Mouse (Mus musculus): ENCODE data around the gene Mrpl20. TPM values are rescaled to one million over a fixed set of nuclear protein-coding genes. Genes with fewer than 3 reads are reported as not detected.
"Not testable (repeated sequence)": the region's sequence is repeated elsewhere in the genome, so short reads cannot be mapped to it uniquely, and the experiment has no call there.

Gene Mrpl20
- polyA plus RNA-seq, 1 experiment from 2014 or later, result 207 TPM

DNA sequence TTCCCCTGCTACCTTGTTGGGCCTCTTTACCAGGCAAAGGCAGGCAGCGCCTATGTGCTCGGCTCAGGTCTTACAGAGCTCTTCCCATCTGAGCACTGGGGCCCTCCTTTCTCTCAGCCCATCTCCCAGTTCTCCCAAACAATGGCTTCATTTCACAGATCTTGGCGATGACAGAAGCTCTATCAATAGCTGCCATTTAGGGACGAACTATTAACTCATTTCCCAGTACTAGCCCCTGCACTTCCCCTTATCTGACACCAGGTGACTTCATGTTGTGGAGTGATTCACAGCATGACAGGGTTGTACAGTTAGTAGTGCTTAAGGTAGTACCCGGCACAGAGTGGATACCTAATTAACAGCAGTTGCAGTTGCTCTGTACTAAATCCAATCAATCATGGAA, 16.9 kb upstream of the Mrpl20 start, which contains the start of gene Tmem88b:
Gene Tmem88b, minus strand, starts transcription at position 56 of the 400 bp plus-strand sequence.
- peak within 1 kb of the TSS; percentile 61 for H3K4me3 ChIP-seq
- ATAC-seq (ENCODE audit: low FRiP score, low read depth), result no peak
- no peak within 1 kb of the TSS for H3K27ac ChIP-seq (replicated peaks)
- H3K9ac ChIP-seq (replicated peaks), result no peak within 1 kb of the TSS
- no peaks in the 10 kb centered on the region for H3K36me3 ChIP-seq
- WGBS, result 74% methylated on average over 5 of the region's 5 CpGs
- peaks cover 8% of the 10 kb centered on the region; the same call in 1 of the 2 replicates for H3K27me3 ChIP-seq
- no peaks in the 10 kb centered on the region for H3K9me3 ChIP-seq
- H3K4me2 ChIP-seq (replicated peaks), result peak within 1 kb of the TSS; percentile 72
- H3K4me1 ChIP-seq, result peaks cover 13% of the 10 kb centered on the region

DNA sequence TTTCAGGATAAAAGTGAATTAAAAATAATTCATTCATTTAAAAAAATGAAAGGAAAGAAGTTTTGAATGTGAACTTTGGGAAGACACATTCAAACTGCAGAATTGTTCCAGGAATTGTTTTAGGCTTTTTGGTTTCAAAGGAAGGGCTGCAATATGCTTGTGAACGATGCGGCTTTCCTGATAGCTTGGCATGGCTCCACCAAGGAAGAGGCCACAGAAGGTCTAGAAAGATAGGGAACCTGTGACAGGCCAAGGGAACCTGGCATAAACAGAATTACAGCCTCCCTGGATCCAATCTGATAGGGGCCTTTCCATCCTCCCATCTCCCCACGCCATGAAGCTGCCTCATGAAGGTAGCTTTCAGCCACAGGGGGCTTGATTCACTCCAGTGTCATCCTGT, 14.4 kb upstream of the Mrpl20 start:
- Histone ChIP-seq H3K36me3 (no peaks in the 10 kb centered on the region), H3K27me3 (peaks cover 27% of the 10 kb centered on the region), H3K9ac (replicated peaks) (no peak overlapping the region), H3K4me1 (peaks cover 13% of the 10 kb centered on the region), H3K9me3 (no peaks in the 10 kb centered on the region), H3K27ac (replicated peaks) (no peak overlapping the region), H3K4me2 (replicated peaks) (no peak overlapping the region), H3K4me3 (no peak overlapping the region)
- no peak for ATAC-seq (ENCODE audit: low FRiP score, low read depth)
- 70% methylated on average over 3 of the region's 3 CpGs for WGBS

DNA sequence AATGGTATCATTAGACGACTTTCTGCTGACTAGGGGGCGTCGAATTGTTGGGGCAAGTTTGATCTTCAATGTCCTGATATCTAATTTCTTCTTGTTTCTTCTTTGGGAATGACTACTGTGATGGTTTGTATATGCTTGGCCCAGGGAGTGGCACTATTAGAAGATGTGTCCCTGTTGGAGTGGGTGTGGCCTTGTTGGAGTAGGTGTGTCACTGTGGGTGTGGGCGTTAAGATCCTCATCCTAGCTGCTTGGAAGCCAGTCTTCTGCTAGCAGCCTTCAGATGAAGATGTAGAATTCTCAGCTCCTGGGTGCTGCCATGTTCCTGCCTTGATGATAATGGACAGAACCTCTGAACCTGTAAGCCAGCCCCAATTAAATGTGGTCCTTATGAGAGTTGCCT, 13.8 kb upstream of the Mrpl20 start:
- not testable (repeated sequence) for H3K9ac ChIP-seq (replicated peaks); H3K4me1 ChIP-seq
- WGBS, result 81% methylated on average over 4 of the region's 4 CpGs

DNA sequence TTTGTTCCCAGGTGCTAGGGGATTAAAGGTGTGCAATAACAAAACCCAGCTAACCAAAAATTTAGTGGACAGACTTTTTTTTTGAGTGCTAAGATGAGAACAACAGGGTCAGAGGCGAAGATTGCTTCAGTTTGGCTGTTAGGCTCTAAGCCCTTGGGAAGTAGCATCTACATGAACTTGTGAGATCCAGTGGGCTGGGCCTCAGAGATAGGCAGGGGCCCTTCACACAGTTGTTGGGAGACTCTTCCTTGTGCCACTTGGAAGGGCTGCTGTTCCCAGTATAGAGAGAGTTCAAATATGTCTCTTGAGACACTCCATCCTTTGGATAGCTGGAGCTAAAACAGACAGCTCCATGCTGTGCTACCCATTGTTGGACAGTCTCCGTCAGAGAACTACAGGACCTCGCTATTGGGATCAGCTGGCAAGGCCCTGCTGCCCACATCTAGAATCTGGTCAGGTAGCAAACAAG, 12.6 kb upstream of the Mrpl20 start, which contains the start of gene Ankrd65:
Gene Ankrd65, plus strand, starts transcription at position 419 of the 469 bp plus-strand sequence.
- ATAC-seq (ENCODE audit: low FRiP score, low read depth), result no peak
- no peaks in the 10 kb centered on the region for H3K36me3 ChIP-seq
- H3K4me3 ChIP-seq, result no peak within 1 kb of the TSS
- H3K27ac ChIP-seq (replicated peaks), result no peak within 1 kb of the TSS
- WGBS, result 75% methylated on average over 3 of the region's 3 CpGs
- no peak within 1 kb of the TSS for H3K4me2 ChIP-seq (replicated peaks)
- H3K27me3 ChIP-seq, result peaks cover 27% of the 10 kb centered on the region
- H3K9me3 ChIP-seq, result no peaks in the 10 kb centered on the region
- 0 out of 2 replicates have a peak, but pooled peaks cover under 1% of the 10 kb centered on the region for H3K4me1 ChIP-seq
- H3K9ac ChIP-seq (replicated peaks), result no peak within 1 kb of the TSS

More for the DNA sequence above, 13.8 kb upstream of the Mrpl20 start:
- not testable (repeated sequence) for H3K4me2 ChIP-seq (replicated peaks); H3K9me3 ChIP-seq; H3K27ac ChIP-seq (replicated peaks); ATAC-seq (ENCODE audit: low FRiP score, low read depth); H3K4me3 ChIP-seq; H3K36me3 ChIP-seq
- peaks cover 27% of the 10 kb centered on the region for H3K27me3 ChIP-seq

DNA sequence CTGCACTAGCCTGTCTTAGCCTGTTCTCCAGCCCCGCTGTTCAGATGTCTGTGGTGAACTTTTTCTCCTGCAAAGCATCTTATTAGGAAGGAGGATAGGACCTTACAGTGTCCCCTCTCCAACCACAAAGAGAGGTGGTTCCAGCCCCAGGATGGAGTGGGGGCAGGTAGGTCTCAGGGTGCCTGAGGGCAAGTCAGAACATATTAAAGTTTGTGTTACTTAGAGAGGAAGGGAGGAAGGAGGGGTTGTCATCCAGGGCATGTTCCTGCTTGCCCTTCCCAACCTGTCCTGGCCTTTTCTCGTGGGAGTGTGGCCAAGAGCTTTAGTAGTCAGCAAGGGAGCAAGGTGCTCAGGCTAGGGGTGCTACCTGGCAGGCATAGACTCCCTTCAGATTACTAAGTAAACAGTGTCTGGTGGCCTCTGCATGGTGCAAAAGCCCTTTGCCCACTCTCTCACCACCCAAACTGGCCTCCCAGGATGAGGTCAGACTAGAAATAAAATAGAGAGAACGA, 12.0 kb upstream of the Mrpl20 start:
- peaks cover 27% of the 10 kb centered on the region for H3K27me3 ChIP-seq
- H3K9ac ChIP-seq (replicated peaks), result no peak overlapping the region
- no peaks in the 10 kb centered on the region for H3K9me3 ChIP-seq
- H3K27ac ChIP-seq (replicated peaks), result no peak overlapping the region
- no peaks in the 10 kb centered on the region for H3K36me3 ChIP-seq
- no peak for ATAC-seq (ENCODE audit: low FRiP score, low read depth)
- 68% methylated on average over 3 of the region's 3 CpGs for whole genome bisulfite sequencing
- no peak overlapping the region for H3K4me3 ChIP-seq
- H3K4me2 ChIP-seq (replicated peaks), result no peak overlapping the region
- no peaks in the 10 kb centered on the region for H3K4me1 ChIP-seq

DNA sequence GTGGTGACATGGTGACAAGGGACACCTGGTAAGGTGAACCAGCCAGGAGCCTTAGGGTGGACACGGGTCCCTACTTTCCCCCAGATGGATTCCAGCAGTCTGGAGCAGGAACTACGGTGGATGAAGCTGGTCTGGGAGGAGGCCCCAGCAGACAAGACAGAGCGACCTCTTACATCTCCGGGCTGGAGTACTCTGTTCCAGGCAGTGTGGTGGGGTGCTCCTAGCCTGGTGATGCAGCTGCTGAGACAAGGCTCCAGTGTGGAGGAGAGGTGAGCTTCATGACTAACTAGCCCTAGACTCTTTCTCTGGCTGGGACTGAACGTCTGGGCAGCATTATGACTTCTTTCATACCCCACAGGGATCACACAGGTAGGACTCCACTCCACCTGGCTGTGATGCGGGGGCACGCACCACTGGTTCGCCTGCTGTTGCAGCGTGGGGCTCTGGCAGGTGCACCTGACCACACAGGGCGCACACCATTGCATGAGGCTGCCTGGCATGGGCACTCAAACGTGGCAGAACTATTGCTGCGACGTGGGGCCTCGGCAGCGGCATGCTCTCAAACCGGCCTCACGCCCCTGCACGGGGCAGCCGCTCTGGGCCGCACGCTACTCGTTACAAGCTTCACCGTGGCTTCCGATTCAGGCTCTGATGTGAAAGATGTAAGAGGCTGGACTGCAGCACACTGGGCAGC, 11.3 kb upstream of the Mrpl20 start:
- Histone ChIP-seq H3K4me3 (no peak overlapping the region), H3K27me3 (peaks cover 27% of the 10 kb centered on the region), H3K9ac (replicated peaks) (no peak overlapping the region), H3K9me3 (no peaks in the 10 kb centered on the region), H3K4me1 (no peaks in the 10 kb centered on the region), H3K36me3 (no peaks in the 10 kb centered on the region), H3K27ac (replicated peaks) (no peak overlapping the region), H3K4me2 (replicated peaks) (no peak overlapping the region)
- 77% methylated on average over 24 of the region's 24 CpGs for WGBS
- no peak for ATAC-seq (ENCODE audit: low FRiP score, low read depth)

DNA sequence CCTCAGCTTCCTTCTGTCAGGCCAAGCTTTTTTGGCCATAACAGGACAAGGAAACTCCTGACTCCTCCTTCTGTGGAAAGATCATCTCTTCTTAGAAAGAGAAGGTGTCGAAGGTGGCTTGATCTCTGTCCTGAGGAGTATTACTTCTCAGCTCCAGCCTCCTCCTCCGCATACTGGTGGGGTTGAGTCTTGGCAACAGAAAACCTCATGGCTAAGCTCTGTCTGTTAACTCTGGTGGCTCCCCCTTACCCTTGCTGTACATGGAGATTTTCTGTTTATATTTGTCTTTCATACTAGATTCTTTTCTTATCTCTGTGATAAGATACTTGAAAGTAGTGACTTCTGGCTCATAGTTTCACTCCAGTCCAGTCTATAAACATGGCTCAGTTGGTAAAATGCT, 8.9 kb upstream of the Mrpl20 start:
- no peak for ATAC-seq (ENCODE audit: low FRiP score, low read depth)
- Histone ChIP-seq H3K4me1 (no peaks in the 10 kb centered on the region), H3K9ac (replicated peaks) (no peak overlapping the region), H3K9me3 (no peaks in the 10 kb centered on the region), H3K4me3 (no peak overlapping the region), H3K4me2 (replicated peaks) (no peak overlapping the region), H3K27me3 (peaks cover 27% of the 10 kb centered on the region), H3K36me3 (no peaks in the 10 kb centered on the region), H3K27ac (replicated peaks) (no peak overlapping the region)
- 69% methylated on average over 2 of the region's 2 CpGs for WGBS

DNA sequence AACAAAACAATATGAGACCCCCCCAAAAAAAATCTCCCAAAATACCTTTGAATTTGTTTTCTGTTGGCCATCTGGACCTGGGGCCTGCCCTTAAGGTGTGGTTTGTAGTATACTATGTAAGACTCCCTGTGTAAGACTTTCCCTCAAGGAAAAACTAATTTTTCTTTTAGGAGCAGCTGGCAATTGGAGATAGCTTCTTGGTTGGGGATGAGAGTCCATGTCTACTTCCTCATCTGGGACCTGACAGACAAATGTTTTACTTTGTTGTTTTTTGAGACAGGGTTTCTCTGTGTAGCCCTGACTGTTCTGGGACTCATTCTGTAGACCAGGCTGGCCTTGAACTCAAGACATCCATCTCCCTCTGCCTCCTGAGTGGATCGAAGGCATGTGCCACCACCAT, 603 bp upstream of the Mrpl20 start:
- Histone ChIP-seq H3K9ac (replicated peaks) (no peak overlapping the region), H3K4me3 (no peak overlapping the region), H3K4me2 (replicated peaks) (no peak overlapping the region), H3K4me1 (peaks cover 17% of the 10 kb centered on the region), H3K9me3 (no peaks in the 10 kb centered on the region), H3K36me3 (peaks cover 10% of the 10 kb centered on the region; the same call in 1 of the 2 replicates), H3K27me3 (no peaks in the 10 kb centered on the region), H3K27ac (replicated peaks) (no peak overlapping the region)
- 100% methylated on average over 1 of the region's 1 CpGs for WGBS
- no peak for ATAC-seq (ENCODE audit: low FRiP score, low read depth)

DNA sequence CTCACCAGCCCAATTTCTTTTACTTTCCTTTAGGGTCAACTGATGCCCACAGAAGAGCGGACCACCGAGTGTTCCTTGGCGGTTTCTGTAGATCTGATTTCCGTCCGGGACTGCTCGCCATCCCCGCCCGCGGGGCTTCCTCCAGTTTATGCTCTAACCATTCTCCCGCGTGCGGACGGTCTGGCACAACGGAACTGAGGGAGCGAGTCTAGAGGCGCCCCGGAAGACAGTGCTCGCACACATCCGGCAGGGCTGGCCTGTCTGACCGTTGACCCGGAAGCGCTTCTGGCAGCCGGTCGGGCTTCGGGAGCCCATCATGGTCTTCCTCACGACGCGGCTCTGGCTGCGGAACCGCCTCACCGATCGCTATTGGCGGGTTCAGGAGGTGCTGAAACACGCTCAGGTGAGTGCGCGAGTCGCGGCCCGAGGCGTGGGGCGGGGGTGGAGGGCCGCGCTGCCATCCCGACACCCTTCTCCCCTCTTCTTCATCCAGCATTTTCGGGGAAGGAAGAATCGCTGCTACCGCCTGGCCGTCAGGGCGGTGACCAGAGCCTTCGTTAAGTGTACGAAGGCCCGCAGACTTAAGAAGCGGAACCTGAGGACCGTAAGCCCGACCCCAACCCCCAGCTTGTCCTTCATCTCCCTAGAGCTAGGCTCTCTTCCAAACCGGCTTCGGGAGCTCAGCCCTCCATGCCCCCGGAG, 813 bp downstream of the Mrpl20 start:
- H3K9me3 ChIP-seq, result no peaks in the 10 kb centered on the region
- H3K36me3 ChIP-seq, result peaks cover 24% of the 10 kb centered on the region
- H3K27me3 ChIP-seq, result no peaks in the 10 kb centered on the region
- under 1% methylated on average over 58 of the region's 58 CpGs for WGBS
- peak overlapping the region; percentile 52 for H3K27ac ChIP-seq (replicated peaks)
- peak; percentile 97 for ATAC-seq (ENCODE audit: low FRiP score, low read depth)
- H3K4me1 ChIP-seq, result peaks cover 17% of the 10 kb centered on the region
- H3K4me2 ChIP-seq (replicated peaks), result peak overlapping the region; percentile 67
- peak overlapping the region; percentile 83 for H3K9ac ChIP-seq (replicated peaks)
- H3K4me3 ChIP-seq, result peak overlapping the region; percentile 68

DNA sequence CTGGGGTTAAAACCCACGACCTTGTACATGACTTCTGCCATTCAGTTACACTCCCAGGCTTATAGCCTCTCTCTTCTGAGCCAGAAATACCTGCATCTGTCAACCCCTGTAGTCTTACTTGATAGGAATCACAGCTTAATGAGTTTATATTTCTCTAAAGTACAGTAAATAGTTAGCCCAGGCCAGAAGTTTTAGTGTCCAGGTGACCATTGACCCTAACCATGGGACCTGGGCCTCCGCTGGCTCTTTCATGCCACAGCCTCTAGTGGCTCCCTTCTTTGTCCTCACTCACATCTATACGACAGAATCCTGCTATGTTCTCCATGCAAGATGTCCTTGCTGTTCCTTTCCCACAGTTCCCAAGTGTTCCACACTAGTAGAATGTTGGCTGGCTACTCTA, 5.2 kb downstream of the Mrpl20 start:
- Histone ChIP-seq H3K36me3 (peaks cover 49% of the 10 kb centered on the region), H3K9ac (replicated peaks) (no peak overlapping the region), H3K27me3 (no peaks in the 10 kb centered on the region), H3K9me3 (no peaks in the 10 kb centered on the region), H3K4me2 (replicated peaks) (no peak overlapping the region), H3K4me3 (no peak overlapping the region), H3K4me1 (peaks cover 21% of the 10 kb centered on the region), H3K27ac (replicated peaks) (no peak overlapping the region)
- 94% methylated on average over 3 of the region's 3 CpGs for WGBS
- ATAC-seq (ENCODE audit: low FRiP score, low read depth), result no peak

DNA sequence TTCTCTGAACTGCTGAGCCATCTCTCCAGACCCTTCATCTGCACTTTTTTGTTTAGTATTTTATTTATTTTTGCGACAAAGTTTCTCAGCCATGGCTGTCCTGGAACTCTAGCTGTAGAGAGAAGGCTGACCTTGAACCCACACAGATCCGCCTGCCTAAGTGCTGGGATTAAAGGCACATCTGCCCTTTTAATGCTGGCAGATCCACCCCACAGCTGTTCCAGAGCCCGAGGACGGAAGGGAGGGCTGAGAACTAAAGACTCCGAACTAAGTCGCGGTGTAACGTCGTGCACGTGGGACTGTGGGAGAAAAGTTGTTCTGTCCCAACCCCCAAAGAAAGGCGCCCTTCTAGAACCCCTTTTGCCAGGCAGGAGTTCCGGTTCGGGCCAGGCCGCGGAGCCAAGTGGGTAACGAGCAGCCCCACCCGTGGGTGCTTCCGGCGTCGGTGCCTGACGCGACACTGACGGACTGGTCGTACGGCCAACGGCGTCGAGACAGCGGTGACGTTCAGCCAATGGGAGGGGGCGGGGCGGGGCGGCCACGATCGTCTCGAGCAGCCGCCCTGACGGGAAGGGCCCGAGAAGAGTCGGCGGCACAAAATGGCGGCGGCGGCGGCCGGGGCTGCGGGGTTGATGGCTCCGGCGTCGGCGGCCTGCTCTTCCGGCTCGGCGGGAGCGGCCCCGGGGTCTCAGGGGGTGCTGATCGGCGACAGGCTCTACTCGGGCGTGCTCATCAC, 9.4 kb downstream of the Mrpl20 start, which contains the start of gene Ccnl2:
Gene Ccnl2, plus strand, starts transcription at position 561 of the 736 bp plus-strand sequence.
- H3K27me3 ChIP-seq, result no peaks in the 10 kb centered on the region
- peak within 1 kb of the TSS; percentile 82 for H3K4me3 ChIP-seq
- H3K27ac ChIP-seq (replicated peaks), result peak within 1 kb of the TSS; percentile 83
- H3K36me3 ChIP-seq, result peaks cover 72% of the 10 kb centered on the region
- no peaks in the 10 kb centered on the region for H3K9me3 ChIP-seq
- ATAC-seq (ENCODE audit: low FRiP score, low read depth), result peak; percentile 100
- H3K4me1 ChIP-seq, result peaks cover 19% of the 10 kb centered on the region
- WGBS, result 1% methylated on average over 60 of the region's 60 CpGs
- peak within 1 kb of the TSS; percentile 98 for H3K9ac ChIP-seq (replicated peaks)
- H3K4me2 ChIP-seq (replicated peaks), result peak within 1 kb of the TSS; percentile 83

Measured in midbrain, embryonic 12.5 days (tissue).